Mouse (Mus musculus) right cerebral cortex, adult 2 months (tissue): ENCODE measurements at regions not wholly inside any gene's neighbourhood (a gene's known extent, or its start where the extent isn't known, plus 50 kb on each side); places are given as distances from the start of the nearest gene placed in this dataset.
A peak's percentile ranks its signal among the peaks of the same experiment; 100 is the strongest.

Experiments used
- DNase-seq, 2 experiments: peaks; one replicate each; pipeline ENCODE4 v3.0.0; 2021 to 2022; ENCODE audit warnings: low spot score in 2 of 2

GRCm38 (mm10) chr15:97578046-97578445, 127.6 kb downstream of the Rpap3 start:
- DNase-seq: no peak

DNA sequence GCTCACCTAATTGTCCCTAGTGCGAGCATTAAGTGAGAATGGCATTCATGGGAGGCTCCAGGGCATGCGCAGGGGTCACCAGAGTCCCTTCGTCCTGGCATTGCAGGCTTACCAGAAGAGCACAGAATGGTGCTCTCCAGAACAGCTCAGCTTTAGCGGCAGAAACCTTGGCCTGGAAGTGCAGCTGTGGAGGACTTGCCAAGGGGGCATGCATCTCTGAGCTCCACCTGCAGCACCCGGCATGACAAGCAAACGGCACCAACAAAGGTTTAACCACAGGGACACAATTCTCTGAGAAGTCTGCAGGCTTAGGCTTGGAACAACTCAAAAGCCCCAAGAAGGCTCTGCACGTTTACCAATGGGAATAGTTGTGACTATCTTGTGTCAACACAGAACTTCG, 128.4 kb downstream of the Rpap3 start:
- no peak for DNase-seq

- no peak for DNase-seq
These were observed 133.0 kb downstream of the Rpap3 start for GRCm38 (mm10) chr15:97572639-97573038.

- no peak for DNase-seq
These were observed 133.7 kb downstream of the Rpap3 start for GRCm38 (mm10) chr15:97571885-97572284.

- DNase-seq: no peak
These were observed 145.5 kb downstream of the Rpap3 start for GRCm38 (mm10) chr15:97560096-97560495.

GRCm38 (mm10) chr15:97558725-97559124, 146.9 kb downstream of the Rpap3 start:
- no peak for DNase-seq

- no peak for DNase-seq
These were observed 157.3 kb downstream of the Rpap3 start for GRCm38 (mm10) chr15:97548354-97548753.

- DNase-seq: no peak
These were observed 160.6 kb downstream of the Rpap3 start for GRCm38 (mm10) chr15:97545034-97545433.

DNA sequence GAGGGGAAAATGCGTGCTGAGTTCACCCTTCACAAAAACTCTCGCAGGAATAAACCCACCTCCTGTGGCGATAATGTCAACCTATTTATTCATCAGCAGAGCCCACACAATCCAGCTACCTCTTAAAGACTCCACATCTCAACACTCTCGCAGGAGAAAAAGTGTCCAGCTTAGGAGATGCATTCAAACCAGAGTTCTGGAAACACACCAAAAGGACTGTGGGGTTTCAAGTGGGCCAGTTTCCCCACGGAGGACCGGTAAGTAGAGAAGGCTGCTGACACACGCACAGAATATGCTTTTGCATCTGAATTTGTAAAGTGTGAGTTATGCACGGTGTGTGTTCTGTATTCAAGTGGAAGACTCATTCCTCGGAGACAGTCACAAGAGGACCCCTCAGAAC, 164.0 kb downstream of the Rpap3 start:
- no peak for DNase-seq

GRCm38 (mm10) chr15:97536145-97536544, 169.5 kb downstream of the Rpap3 start:
- DNase-seq: no peak

DNA sequence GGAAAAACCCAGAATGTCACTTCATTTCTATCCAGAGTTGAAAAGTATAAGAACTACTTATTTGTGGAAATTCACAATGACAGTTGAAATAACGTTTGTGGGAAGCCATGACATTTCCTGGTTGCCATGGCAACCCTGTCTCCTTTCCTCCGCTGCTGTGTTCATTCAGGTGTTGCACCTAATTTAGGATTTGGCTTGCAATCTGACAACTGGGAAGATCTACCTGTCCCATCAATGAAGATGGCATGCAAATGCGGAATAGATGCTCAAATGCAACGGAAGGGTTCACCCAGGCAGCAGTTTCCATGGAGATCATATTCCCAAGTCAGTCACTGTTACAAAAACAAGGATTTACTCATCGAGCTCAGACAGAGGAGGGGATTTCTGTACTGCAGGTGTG, 170.7 kb downstream of the Rpap3 start:
- peak; percentile 18 to 21 for DNase-seq

DNA sequence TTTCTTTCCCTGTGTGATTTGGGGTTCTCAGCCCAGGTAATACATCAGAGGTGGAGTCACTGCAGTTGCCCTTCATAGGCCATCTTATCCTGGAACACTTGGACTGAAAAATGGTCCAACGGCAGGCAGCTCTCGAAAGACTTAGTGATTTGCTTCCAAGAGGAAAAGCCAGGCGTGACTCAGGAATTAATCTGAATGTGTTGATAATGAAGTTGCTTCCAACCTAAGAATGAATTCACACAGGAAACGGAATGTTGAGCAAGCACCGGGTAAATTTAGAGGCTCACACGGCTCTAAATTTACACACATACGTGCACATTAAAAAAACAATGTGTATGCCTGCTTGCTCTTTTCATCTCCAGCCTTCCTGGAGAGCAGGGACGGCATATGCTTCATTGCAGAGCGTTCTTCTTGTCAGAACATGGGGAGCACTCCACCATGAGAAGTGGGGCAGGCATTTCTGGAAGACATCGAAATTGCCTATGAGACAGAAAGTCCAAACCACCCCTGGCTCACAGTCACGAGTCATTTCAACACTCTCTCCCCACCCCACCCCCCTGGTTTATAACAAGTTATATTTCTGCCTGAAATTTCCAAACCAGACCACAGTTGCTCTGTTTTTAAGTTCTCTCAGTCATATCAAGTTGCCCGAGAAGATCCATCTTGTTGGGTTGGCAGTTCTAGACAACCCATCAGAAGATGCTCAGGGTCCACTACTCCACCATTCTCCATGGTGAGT, 171.9 kb downstream of the Rpap3 start:
- peak; percentile 19 to 23 for DNase-seq

DNA sequence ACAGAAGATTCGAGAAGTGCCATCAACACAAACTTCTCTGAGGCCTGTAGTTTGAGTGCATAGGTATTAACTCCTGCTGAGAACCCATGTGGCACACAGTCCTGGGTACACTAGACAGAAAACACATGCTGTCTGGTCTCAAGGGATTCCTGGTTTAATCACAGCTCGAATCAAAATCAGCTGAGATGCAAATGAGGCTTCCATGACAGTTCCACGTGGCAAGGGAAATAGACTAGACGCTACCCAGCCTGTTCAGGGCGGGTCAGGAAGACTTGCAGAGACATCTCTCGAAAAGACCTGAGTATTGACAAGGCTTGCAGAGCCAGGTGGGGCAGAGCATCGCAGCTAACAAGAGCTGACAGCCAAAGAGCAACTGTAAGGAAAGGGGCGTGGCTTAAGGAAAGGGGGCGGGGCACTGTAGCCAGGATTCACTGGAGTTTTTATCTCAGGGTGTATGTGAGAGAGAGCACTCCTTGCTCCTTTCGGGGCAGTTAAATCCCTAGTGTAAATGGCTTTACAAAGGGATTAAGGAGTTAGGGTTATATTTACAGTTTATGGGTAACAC, 173.2 kb downstream of the Rpap3 start:
- DNase-seq: no peak

DNA sequence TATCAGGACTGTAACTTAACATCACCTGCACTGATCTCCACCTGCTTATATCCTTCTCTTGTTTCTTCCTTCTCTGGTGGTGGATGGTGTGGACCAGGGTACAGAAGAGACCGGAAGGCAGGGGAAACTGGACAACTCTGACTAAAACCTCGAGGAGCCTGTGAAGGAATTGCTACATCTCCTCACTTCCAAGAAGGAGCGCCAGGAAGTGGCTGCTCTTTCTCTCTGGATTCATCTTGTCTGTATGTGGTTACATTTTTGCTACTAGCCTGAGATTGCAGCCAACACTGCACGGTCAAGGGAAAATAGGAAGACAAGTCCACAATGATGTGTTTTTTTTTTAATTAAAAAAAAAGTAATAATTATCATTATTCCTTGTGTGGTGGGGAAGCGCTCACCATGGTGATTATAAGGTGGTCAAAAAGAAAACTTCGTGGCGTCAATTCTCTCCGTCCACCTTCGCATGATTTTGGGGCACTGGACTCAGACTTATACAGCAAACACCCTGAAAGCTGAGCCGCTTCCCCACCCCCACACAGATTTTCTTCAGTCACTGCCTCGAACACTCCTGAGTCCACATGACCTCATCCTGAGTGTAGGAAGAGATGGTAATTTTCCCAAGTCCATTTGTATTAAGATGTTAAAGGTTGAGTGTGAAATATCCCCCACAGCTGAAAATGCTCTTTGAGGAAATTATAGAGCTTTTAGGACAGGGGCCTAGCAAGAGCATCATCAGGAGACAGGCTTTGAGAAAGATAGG, 177.2 kb downstream of the Rpap3 start:
- no peak for DNase-seq

- no peak for DNase-seq
These were observed 185.2 kb downstream of the Rpap3 start for GRCm38 (mm10) chr15:97520395-97520794.

GRCm38 (mm10) chr15:97519919-97520345, 185.7 kb downstream of the Rpap3 start:
- no peak for DNase-seq

DNA sequence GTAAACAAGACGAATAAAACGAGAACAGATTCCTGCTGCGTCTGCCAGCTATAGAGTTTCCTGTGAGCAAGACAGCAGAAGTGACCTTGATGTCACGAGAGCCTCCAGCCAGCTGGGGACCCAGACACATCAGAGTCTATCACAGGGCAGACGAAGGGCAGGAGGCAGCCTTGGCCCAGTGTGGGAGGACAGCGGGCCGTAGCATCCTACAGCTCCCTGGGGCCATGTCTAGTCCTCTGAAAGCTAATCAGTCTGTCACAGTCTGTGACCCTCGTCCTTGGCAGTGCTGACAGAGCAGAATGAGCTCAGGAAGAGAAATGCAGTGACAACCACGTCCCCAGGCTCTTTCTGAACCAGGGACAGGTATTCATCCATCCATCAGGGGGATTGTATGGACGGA, 187.7 kb downstream of the Rpap3 start:
- no peak for DNase-seq

GRCm38 (mm10) chr15:97517188-97517587, 188.4 kb downstream of the Rpap3 start:
- DNase-seq: no peak

DNA sequence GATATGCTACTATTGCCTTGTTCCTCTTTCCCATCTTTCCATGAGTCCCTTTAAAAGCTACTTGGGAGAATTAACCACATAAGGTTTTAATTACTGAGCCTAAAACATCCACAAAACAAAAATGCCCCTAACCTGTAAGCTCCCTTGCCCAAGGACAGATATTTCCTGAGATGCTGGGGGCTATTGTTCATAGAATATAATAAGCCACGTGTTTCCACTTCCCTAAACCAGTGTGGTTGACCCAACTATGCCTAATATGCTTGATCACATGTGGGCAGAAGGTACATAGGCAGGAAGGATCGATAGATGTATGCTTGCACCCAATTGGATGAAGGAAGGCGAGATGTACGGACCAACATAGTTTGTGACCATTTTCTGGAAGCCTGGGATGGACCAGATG, 189.9 kb downstream of the Rpap3 start:
- DNase-seq: no peak

DNA sequence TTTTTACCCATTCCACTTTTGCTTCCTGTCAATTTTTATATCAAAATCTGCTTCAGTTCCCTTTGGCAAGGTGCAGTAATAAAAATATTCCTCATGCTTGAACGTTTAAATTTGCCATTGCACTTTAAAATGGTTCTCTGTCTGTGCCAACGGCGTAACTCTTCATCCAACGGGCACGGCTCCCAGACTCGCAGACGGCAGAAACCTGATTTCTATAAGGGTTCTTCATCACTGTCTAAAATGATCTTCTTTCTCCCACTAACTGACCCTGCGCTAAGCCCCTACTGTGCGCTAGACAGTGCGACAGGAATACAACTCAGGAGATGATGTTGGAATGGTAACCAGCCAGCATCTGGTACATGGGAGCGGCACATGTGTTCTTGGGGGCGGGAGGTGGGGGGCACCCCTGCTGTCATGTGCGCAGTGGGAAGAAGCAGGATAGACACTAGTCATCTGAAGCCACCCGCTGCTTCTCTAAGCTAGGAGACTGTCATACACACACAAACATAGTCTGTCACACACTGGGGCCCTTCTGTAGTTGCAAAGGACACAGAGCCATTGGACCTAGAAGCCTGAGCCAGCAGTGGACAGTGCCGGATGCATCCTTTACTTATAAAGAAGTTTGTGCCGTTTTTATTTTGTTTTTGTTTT, 197.8 kb downstream of the Rpap3 start:
- DNase-seq: peak; percentile 31 to 41

DNA sequence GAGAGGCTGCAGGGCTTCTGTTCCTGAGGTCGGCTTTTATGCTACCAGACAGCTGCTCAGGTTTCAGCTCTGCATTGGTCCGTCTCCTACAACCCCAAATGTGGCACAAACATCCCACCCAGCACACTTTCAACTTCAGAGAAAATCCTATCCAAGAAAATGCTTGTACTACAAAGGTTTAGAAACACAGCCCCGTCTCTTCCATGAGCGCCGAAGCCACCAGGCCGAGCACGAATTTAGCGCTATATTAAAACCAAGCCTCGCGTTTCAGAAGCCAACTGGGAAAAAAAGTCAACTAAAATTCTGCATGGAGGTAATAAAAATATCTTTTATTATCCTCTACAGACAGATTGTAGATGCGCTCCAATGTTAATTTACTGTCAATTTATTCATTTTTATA, 198.4 kb downstream of the Rpap3 start:
- DNase-seq: peak in 1 of 2 experiments; percentile 9

- peak; percentile 71 to 72 for DNase-seq
These were observed 199.9 kb downstream of the Rpap3 start for GRCm38 (mm10) chr15:97505715-97506114.
